Mouse (Mus musculus): ENCODE measurements around the gene Prss44.
"Not testable (repeated sequence)": the region's sequence is repeated elsewhere in the genome, so short reads cannot be mapped to it uniquely, and the experiment has no call there.

The Prss44 gene

GRCm38 (mm10) chr9:110813789-110814188, at the start of gene Prss44:
Prss44 (plus strand) TSS chr9:110813994.
- DNase-seq (ENCODE audit: low read depth, low spot score) = no peak

GRCm38 (mm10) chr9:110772336-110772735, 41.5 kb upstream of the Prss44 start:
- DNase-seq (ENCODE audit: low read depth, low spot score) = no peak

DNA sequence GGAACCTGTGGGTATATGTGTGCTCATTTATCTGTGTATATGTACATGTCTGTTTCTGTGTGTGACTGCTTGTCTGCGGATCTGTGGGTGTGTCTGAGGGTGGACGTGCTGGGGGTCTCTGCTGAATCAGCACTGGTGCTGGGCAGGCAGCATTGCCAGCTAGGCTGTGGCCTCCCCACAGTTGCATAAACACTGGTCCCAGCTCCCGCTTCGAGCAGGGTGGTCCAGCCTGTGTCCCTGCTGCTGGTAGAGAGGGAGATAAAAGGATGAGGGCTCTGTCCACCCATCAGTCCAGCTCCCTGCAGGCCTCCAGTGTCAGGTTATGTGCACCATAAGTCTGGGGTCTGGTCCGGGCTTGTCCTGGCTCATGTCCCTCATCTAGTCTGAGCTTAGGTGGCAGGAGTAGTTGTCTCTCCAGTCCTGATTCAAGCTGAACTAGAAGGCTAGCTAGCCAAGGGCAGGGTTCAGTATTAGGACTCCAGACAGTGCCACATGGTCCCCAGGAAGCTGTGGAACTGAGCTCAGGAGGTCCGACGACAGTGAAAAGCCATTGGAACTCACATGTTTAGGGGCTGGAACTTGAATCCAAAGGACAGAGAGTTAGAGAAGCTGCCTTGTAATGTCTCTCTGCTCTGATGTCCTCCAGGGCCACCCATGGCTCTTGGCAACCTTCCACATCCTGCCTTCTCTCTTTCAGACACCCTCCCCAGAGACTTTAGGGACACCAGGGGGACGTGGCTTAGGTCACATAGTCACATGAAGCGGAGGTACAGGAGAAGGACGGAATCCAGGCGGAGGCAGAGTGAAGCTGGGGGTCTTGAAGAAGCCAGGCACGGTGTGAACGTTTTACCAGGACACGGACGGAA, 39.2 kb upstream of the Prss44 start:
- DNase-seq (ENCODE audit: low read depth, low spot score) = no peak

DNA sequence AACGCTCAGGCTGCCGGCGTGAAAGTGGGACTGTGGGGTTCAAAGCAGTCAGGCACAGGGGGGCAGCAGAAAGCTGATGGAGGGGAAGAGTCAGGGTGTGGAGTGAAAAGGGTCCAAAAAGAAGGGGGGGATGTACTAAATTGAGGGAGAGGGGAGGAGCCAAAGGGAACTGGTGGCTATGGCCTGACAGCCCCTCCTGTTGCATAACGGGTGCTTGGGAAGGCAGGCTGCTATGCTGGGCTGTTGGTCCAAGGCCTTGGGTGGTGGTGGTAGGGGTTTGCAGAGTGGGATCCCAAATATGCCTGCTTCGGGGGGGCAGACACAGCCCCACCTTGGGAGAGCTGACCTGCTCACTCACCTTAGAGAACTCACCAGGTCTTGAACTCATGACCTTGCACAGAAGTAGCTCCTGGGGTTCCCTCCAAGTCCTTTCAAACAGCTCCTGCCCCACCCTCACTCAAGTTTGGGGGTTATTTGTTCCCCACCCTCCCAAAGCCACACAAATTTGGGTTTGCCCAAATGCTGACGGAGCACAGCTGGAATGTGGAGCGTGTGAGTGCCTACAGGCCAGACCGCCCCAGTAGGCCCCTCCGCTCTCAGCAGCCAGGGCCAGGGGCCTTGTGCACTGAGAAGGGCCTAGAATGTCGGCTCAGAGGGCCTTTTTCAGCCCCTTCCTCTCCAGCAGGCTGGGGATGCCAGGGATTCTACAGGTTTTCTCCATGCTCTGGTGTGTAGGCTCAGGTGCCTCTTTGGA, 38.3 kb upstream of the Prss44 start:
- DNase-seq (ENCODE audit: low read depth, low spot score) = no peak

- DNase-seq (ENCODE audit: low read depth, low spot score) = no peak
Measured at GRCm38 (mm10) chr9:110778100-110778499, 35.7 kb upstream of the Prss44 start.

- no peak for DNase-seq (ENCODE audit: low read depth, low spot score)
Measured at GRCm38 (mm10) chr9:110778559-110778958, 35.2 kb upstream of the Prss44 start.

- DNase-seq (ENCODE audit: low read depth, low spot score) = no peak
Measured at GRCm38 (mm10) chr9:110779242-110779913, 34.4 kb upstream of the Prss44 start.

DNA sequence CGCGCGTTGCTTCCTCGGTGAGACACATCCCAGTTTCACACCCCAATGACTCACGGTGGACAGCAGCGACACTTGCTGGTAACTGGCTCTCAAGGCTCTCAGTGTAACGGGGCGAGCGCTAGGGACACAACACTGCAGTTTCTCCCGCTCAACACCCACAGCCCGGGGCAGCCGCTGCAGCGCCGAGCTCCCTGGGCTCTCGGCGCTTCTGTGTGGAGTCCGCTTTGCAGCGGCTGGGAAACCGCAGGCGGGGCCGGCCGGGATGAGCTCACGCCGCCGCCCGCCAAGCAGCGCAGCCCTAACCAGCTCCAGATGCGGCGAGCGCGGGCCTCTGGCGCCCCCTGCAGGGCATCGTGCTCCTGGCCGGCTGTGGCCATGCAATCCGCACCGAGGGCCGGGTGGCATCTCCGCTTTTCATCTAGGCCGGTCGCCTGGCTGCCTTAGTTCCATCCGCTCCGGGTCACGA, 32.5 kb upstream of the Prss44 start:
- DNase-seq (ENCODE audit: low read depth, low spot score) = peak; percentile 85

DNA sequence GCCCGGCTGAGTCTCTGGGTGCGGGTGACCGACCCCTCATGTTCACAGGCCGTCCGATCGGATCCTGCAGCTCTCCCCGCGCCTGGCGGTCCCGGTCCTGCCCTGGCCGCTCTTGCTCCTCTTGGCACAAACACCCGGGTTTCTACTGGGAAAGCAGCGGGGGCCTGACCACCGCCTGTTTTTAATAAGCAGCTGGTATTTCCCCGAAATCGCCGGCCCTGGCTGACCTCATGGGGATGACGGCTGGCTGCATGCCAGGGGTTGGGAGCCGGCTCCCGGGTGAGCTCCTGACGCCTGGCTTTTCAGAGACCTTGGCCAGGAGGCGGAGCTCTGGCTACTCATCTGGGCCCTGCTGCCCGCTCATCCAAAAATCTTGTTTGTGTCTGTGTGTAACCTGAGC, 32.1 kb upstream of the Prss44 start:
- peak; percentile 90 for DNase-seq (ENCODE audit: low read depth, low spot score)

DNA sequence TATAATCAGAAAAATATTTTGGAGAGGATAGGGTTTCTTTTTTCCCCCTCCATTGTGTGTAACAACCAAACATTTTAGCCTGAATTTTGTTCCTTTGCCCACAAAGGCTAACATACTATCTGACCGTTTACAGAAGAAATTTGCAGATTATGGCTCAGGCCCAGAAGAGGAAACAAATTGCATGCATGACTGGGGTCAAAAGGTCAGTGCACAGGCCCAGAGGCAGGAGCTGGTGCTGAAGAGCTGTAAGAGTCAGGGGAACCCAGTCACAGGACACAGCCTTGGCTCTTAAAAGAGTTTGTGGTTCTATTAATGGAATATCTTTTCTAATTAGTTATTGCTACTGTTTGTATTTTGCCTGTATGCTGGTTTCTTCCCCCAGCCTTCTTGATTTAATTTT, 30.2 kb upstream of the Prss44 start:
- no peak for DNase-seq (ENCODE audit: low read depth, low spot score)

- DNase-seq (ENCODE audit: low read depth, low spot score) = no peak
Measured at GRCm38 (mm10) chr9:110788169-110788568, 25.6 kb upstream of the Prss44 start.

DNA sequence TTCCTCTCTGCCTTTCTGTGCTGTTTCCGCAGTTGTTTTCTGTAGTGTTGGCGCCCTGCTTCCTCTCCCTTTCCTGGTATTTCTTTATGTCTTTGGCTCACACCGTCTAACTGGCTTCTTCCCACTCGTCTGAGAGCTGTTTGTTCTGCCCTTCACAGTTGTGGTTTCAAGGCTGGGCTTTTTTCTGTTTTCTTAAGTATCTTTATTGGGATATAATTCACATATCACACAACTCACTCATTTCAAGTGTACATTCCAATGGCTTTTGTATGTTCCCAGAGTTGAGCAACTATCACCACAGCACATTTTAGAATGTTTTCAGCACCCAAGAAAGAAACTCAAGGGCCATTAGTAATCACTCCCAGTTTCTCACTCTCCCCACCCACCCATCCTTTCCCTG, 23.3 kb upstream of the Prss44 start:
- no peak for DNase-seq (ENCODE audit: low read depth, low spot score)

GRCm38 (mm10) chr9:110797013-110797412, 16.8 kb upstream of the Prss44 start:
- DNase-seq (ENCODE audit: low read depth, low spot score) = no peak

- no peak for DNase-seq (ENCODE audit: low read depth, low spot score)
Measured at GRCm38 (mm10) chr9:110797866-110798265, 15.9 kb upstream of the Prss44 start, which contains the start of gene Prss42. Prss42 (plus strand) TSS chr9:110798166.

DNA sequence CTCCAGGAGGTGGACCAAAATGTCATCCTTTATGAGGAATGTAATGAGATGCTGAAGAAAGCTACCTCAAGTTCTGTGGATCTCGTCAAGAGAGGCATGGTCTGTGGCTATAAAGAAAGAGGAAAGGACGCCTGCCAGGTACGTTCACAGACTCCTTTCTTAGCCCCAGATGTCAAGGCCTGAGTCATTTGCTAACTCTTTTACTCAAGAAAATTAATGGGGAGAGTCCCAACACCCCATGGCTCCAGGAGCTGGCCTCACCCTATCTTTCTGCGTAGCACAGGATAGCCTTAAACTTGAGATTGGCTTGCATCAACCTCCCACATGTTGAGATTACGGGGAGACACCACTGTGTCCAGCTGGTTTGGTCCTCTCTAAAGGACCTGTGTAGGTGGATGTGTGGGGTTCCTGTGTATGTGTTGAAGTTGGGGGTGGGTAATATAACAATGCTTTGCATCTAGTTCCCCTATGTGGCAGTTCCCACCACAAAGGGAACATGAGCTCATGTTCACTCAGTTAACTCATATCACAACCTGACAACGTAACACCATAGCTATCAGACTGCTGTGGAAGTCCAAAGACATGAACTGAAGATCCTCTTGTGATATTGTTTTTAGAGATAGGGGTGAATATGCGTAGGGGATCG, 12.8 kb upstream of the Prss44 start:
- DNase-seq (ENCODE audit: low read depth, low spot score) = no peak

- DNase-seq (ENCODE audit: low read depth, low spot score) = no peak
Measured at GRCm38 (mm10) chr9:110803294-110803693, 10.5 kb upstream of the Prss44 start.

GRCm38 (mm10) chr9:110810051-110810450, 3.7 kb upstream of the Prss44 start:
- DNase-seq (ENCODE audit: low read depth, low spot score) = no peak

DNA sequence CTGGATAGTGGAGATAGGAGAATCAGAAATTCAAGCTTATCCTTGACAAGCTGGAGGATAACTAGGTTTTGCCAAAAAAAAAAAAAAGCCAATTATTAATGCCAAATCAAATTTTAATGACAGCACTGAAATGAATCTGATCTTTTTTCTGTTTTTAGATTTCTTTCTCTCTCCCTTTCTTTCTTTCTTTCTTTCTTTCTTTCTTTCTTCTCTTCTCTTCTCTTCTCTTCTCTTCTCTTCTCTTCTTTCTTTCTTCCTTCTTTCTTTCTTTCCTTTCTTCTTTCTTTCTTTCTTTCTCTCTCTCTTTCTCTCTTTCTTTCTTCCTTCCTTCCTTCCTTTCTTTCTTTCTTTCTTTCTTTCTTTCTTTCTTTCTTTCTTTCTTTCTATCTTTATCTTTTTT, 6.8 kb downstream of the Prss44 start:
- not testable (repeated sequence) for DNase-seq (ENCODE audit: low read depth, low spot score)

DNA sequence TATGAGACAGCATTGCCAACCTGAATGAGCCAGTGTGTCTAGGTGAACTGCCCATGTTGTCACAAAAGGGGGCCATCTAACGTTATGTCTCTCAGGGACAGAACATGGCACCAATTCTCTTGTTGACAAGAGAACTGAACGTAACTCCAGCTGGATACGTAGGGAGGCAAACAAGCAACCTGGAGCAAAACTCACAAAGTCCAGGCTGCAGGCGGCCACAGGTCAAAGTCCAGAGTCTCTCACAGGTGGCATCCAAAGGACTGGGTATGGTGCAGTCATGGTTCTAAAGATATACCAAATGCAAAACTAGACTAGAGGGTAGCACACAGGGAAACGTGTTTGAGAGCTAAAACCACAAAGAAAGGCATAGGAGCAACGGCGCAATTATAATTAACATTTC, 7.6 kb downstream of the Prss44 start:
- DNase-seq (ENCODE audit: low read depth, low spot score) = no peak

DNA sequence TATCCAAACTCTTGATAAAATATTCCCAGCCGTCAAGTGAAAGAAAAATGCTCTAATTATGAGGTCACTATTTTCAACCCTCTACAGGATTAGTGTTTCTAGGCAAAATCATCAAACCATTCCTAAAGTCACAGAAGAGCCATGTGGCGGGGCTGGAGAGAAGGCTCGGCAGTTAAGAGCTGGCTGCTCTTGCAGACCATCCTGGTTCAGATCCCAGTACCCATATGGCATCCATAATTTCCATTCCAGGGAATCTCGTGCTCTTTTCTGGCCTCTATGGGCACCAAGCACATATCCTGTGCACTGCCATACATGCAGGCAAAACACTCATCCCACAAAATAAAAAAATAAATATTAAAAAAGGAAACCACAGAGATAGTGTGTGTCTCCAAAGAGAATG, 11.6 kb downstream of the Prss44 start:
- no peak for DNase-seq (ENCODE audit: low read depth, low spot score)

DNA sequence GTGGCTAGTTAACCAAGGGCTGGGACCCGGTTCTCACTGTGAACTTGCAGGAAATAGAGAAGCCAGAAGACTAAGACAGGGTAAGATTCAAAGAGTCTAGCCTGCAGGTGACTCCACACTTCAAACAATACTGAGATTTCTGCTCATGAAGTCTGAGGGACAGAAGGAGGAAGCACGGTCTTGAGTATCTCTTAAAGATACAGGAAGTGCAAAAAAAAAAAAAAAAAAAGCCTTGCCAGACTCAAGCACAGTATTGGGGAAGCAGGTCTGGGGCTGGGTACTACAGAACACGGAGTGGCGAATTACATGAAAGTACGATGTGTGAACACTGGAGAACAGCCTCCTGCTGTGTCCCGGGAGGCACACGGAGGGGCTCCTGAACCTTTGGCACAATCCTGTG, 12.0 kb downstream of the Prss44 start:
- no peak for DNase-seq (ENCODE audit: low read depth, low spot score)

- DNase-seq (ENCODE audit: low read depth, low spot score) = no peak
Measured at GRCm38 (mm10) chr9:110826390-110826789, 12.6 kb downstream of the Prss44 start, which contains the start of gene Prss43. Prss43 (plus strand) TSS chr9:110826690.

Data from skeletal muscle tissue, adult 2 months (tissue).